Mouse (Mus musculus) pancreas, adult 10 weeks (tissue): ENCODE measurements around the gene Ttc39d. TPM values are rescaled to one million over a fixed set of nuclear protein-coding genes. Genes with fewer than 3 reads are reported as not detected.

Source experiments
- polyA plus RNA-seq: library from polyadenylated mRNA; stranded (reverse); fragments of 350-450 nt; fragmentation: Illumina TruSeq; extraction: RNeasy Lipid Tissue Mini Kit (QIAGEN cat#74804); gene quantifications from one replicate; pipeline ENCODE4 v1.2.3, GENCODE M21; 2015; ENCODE audit warnings: low read depth, low replicate concordance; ENCODE audit not compliant: insufficient read depth

Ttc39d gene
- polyA plus RNA-seq, result not detected

GRCm38 (mm10) chr17:80206671-80207581, at the start of gene Ttc39d, which contains the start of gene Srsf7:
TSS of gene Ttc39d (plus strand) at chr17:80207460.
TSS of gene Srsf7 (minus strand) at chr17:80207307.

GRCm38 (mm10) chr17:80224326-80225116, 17.3 kb downstream of the Ttc39d start, which contains the start of gene Gemin6:
TSS of gene Gemin6 (plus strand) at chr17:80224441.

Other genes with a start within 250 kb of the Ttc39d start
- 6.6 TPM for gene Hnrnpll, start 145.1 kb upstream of the Ttc39d start, polyA plus RNA-seq
- gene Galm, start 80.0 kb upstream of the Ttc39d start, polyA plus RNA-seq, result 1.6 TPM
- 50.7 TPM for gene Srsf7, start 153 bp upstream of the Ttc39d start, polyA plus RNA-seq
- gene Gemin6, start 17.0 kb downstream of the Ttc39d start, polyA plus RNA-seq, result 1.8 TPM
- gene Morn2, start 82.7 kb downstream of the Ttc39d start, polyA plus RNA-seq, result 5.6 TPM
- 5.4 TPM for gene Dhx57, start 83.0 kb downstream of the Ttc39d start, polyA plus RNA-seq
- not detected for gene Arhgef33, start 99.9 kb downstream of the Ttc39d start, polyA plus RNA-seq
- not detected for gene Gm10190, start 166.1 kb downstream of the Ttc39d start, polyA plus RNA-seq